Mouse (Mus musculus): Measurements from ENCODE around the gene Pld6. TPM values are rescaled to one million over a fixed set of nuclear protein-coding genes. Genes with fewer than 3 reads are reported as not detected.

The Pld6 gene
- total and polyA plus RNA-seq, 3 experiments: 0.44 to 1.5 (median 0.45) TPM

GRCm38 (mm10) chr11:59813276-59813675 is 25.8 kb upstream of the Pld6 start:
- WGBS: 64% methylated on average over 3 of the region's 3 CpGs
- Histone ChIP-seq H3K4me3 (no peak overlapping the region), H3K27ac (no peak overlapping the region), H3K27me3 (ENCODE audit: control insufficient read depth, insufficient read depth, low read length) (no peaks in the 10 kb centered on the region), H3K4me1 (ENCODE audit: control insufficient read depth, insufficient read depth, low read length) (peaks cover 7% of the 10 kb centered on the region), H3K79me2 (replicated peaks; ENCODE audit: control insufficient read depth, insufficient read depth, low read length) (no peaks in the 10 kb centered on the region; the same call in 1 of the 2 replicates), H3K9ac (ENCODE audit: low read depth, low read length) (no peak overlapping the region), H3K36me3 (ENCODE audit: control insufficient read depth, insufficient read depth, low read length) (peaks cover 4% of the 10 kb centered on the region; the same call in 1 of the 2 replicates)
- DNase-seq: no peak
- intact Hi-C loops (cut with DNase I): no loop called here
- TF ChIP-seq EP300 (IDR thresholded peaks at IDR 0.05; ENCODE audit: insufficient read depth, low read depth, low read length) (no peak), POLR2A (IDR thresholded peaks at IDR 0.05; ENCODE audit: insufficient read depth, low read depth, low read length) (no peak), CTCF (IDR thresholded peaks at IDR 0.05) (no peak)

- no peaks in the 10 kb centered on the region for H3K27me3 ChIP-seq (ENCODE audit: control insufficient read depth, insufficient read depth, low read length)
- H3K27ac ChIP-seq: no peak overlapping the region
- H3K9ac ChIP-seq (ENCODE audit: low read depth, low read length): no peak overlapping the region
- H3K4me3 ChIP-seq: no peak overlapping the region
- intact Hi-C loops (cut with DNase I): no loop called here
- DNase-seq: no peak
- peaks cover 8% of the 10 kb centered on the region for H3K79me2 ChIP-seq (replicated peaks; ENCODE audit: control insufficient read depth, insufficient read depth, low read length)
- WGBS: 37% methylated on average over 4 of the region's 4 CpGs
- H3K36me3 ChIP-seq (ENCODE audit: control insufficient read depth, insufficient read depth, low read length): peaks cover 12% of the 10 kb centered on the region
- TF ChIP-seq EP300 (IDR thresholded peaks at IDR 0.05; ENCODE audit: insufficient read depth, low read depth, low read length): no peak
- TF ChIP-seq CTCF (IDR thresholded peaks at IDR 0.05): no peak
- TF ChIP-seq POLR2A (IDR thresholded peaks at IDR 0.05; ENCODE audit: insufficient read depth, low read depth, low read length): no peak
- peaks cover 12% of the 10 kb centered on the region for H3K4me1 ChIP-seq (ENCODE audit: control insufficient read depth, insufficient read depth, low read length)
Measured at GRCm38 (mm10) chr11:59811211-59811610, 23.8 kb upstream of the Pld6 start.

- TF ChIP-seq EP300 (IDR thresholded peaks at IDR 0.05; ENCODE audit: insufficient read depth, low read depth, low read length): no peak
- TF ChIP-seq POLR2A (IDR thresholded peaks at IDR 0.05; ENCODE audit: insufficient read depth, low read depth, low read length): no peak
- TF ChIP-seq CTCF (IDR thresholded peaks at IDR 0.05): no peak
- 54% methylated on average over 14 of the region's 14 CpGs for WGBS
- Histone ChIP-seq H3K27me3 (ENCODE audit: control insufficient read depth, insufficient read depth, low read length) (no peaks in the 10 kb centered on the region), H3K4me1 (ENCODE audit: control insufficient read depth, insufficient read depth, low read length) (peaks cover 12% of the 10 kb centered on the region), H3K9ac (ENCODE audit: low read depth, low read length) (0 out of 2 replicates have a peak overlapping the region, but pooled peaks have one; percentile 23), H3K79me2 (replicated peaks; ENCODE audit: control insufficient read depth, insufficient read depth, low read length) (peaks cover 8% of the 10 kb centered on the region), H3K36me3 (ENCODE audit: control insufficient read depth, insufficient read depth, low read length) (peaks cover 12% of the 10 kb centered on the region), H3K27ac (peak overlapping the region; percentile 100), H3K4me3 (peak overlapping the region; percentile 87)
- intact Hi-C loops (cut with DNase I): no loop called here
- no peak for DNase-seq
Measured at GRCm38 (mm10) chr11:59810480-59811158, 23.2 kb upstream of the Pld6 start.

DNA sequence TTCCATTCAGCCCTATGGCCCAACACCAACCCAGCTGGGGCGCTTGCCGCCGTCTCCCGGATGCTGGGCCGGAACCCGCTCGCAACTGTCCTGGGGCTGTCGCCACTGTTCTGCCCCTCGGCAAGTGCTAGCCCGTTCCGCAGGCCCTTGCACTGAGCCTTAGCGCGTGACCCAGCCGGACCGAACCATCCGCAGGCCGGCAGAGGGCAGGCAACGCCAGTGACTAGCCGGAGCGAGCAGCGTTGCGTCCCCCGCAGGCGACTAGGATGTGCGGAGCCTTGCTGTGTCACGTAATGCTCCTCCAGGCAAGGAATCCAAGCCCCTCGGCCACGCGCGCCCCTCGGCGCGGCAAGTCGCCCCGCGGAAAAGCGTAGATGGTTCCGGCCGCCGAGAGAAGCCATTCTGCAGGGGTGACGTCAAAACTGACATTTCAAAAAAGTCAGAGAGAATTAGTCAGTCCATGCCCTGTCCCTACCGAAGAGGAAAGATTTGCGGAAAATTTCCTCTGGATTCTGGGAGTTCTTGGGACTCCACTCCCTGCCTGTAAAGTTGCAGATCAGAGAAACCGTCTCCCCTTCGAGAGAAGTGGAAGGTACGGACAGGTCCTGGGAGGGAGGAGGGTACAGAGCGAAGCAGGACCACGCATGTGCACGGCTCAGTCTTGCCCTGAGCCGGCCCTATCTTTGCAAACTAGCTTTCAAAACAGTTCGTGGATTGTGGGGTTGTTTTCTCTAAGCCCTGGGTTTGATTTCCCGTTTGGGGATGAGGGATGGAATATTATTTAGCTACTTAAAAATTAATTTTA is 22.4 kb upstream of the Pld6 start, which contains the start of gene Flcn:
Gene Flcn (minus strand): TSS at position 347 of the 805 bp plus-strand sequence.
- under 1% methylated on average over 52 of the region's 52 CpGs for WGBS
- H3K4me1 ChIP-seq (ENCODE audit: control insufficient read depth, insufficient read depth, low read length): peaks cover 12% of the 10 kb centered on the region
- H3K79me2 ChIP-seq (replicated peaks; ENCODE audit: control insufficient read depth, insufficient read depth, low read length): peaks cover 8% of the 10 kb centered on the region
- intact Hi-C loops (cut with DNase I): no loop called here
- DNase-seq: peak; percentile 90 to 91
- H3K27me3 ChIP-seq (ENCODE audit: control insufficient read depth, insufficient read depth, low read length): no peaks in the 10 kb centered on the region
- peak within 1 kb of the TSS; percentile 87 for H3K4me3 ChIP-seq
- H3K36me3 ChIP-seq (ENCODE audit: control insufficient read depth, insufficient read depth, low read length): peaks cover 12% of the 10 kb centered on the region
- TF ChIP-seq CTCF (IDR thresholded peaks at IDR 0.05) (peak; percentile 50), POLR2A (IDR thresholded peaks at IDR 0.05; ENCODE audit: insufficient read depth, low read depth, low read length) (peak; percentile 97), EP300 (IDR thresholded peaks at IDR 0.05; ENCODE audit: insufficient read depth, low read depth, low read length) (peak; percentile 69)
- peak within 1 kb of the TSS; percentile 99 for H3K9ac ChIP-seq (ENCODE audit: low read depth, low read length)
- H3K27ac ChIP-seq: peak within 1 kb of the TSS; percentile 100

DNA sequence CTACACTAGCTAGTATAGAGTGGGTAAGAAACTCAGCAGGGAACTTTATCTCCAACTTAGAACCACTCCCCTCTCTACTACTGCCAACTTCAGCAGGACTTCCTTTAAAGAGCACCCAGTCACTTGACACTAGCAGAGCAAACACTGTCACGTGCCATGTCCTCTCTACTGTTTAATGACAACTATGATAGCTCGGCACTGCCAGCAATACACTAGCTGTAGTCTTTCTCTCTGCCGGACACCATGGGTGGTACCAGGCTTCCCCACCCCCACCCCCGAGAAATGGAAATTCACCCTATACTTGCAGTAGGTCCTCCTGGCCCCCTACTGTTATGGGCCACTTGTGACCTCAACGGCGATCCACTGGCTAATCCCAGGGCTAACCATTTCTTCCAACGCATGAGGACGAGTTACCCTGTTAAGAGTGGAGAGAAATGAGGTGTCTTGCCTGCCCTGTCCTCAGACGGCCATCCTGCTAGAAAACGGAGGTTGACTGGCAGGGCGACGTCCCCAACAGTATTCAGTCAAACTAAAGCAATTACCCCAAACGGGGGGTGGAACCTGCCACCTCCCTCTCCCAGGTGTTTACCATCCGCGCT is 21.7 kb upstream of the Pld6 start:
- 2% methylated on average over 15 of the region's 15 CpGs for WGBS

More for the DNA sequence above, 21.7 kb upstream of the Pld6 start:
- peak overlapping the region; percentile 87 for H3K4me3 ChIP-seq
- H3K79me2 ChIP-seq (replicated peaks; ENCODE audit: control insufficient read depth, insufficient read depth, low read length): peaks cover 8% of the 10 kb centered on the region
- H3K27me3 ChIP-seq (ENCODE audit: control insufficient read depth, insufficient read depth, low read length): no peaks in the 10 kb centered on the region
- peaks cover 12% of the 10 kb centered on the region for H3K4me1 ChIP-seq (ENCODE audit: control insufficient read depth, insufficient read depth, low read length)
- peak overlapping the region; percentile 99 for H3K9ac ChIP-seq (ENCODE audit: low read depth, low read length)
- peak overlapping the region; percentile 100 for H3K27ac ChIP-seq
- DNase-seq: peak in 1 of 2 experiments; percentile 71
- intact Hi-C loops (cut with DNase I): no loop called here
- H3K36me3 ChIP-seq (ENCODE audit: control insufficient read depth, insufficient read depth, low read length): peaks cover 12% of the 10 kb centered on the region
- TF ChIP-seq EP300 (IDR thresholded peaks at IDR 0.05; ENCODE audit: insufficient read depth, low read depth, low read length): no peak
- no peak for TF ChIP-seq POLR2A (IDR thresholded peaks at IDR 0.05; ENCODE audit: insufficient read depth, low read depth, low read length)
- no peak for TF ChIP-seq CTCF (IDR thresholded peaks at IDR 0.05)

Data from heart, adult 2 months (tissue).